Mouse (Mus musculus): Measurements from ENCODE around the gene Ube2g1. TPM values are rescaled to one million over a fixed set of nuclear protein-coding genes. Genes with fewer than 3 reads are reported as not detected.
"Not testable (repeated sequence)": the region's sequence is repeated elsewhere in the genome, so short reads cannot be mapped to it uniquely, and the experiment has no call there.

The Ube2g1 gene
- polyA plus RNA-seq, 1 experiment from 2014 or later: 112 TPM

DNA sequence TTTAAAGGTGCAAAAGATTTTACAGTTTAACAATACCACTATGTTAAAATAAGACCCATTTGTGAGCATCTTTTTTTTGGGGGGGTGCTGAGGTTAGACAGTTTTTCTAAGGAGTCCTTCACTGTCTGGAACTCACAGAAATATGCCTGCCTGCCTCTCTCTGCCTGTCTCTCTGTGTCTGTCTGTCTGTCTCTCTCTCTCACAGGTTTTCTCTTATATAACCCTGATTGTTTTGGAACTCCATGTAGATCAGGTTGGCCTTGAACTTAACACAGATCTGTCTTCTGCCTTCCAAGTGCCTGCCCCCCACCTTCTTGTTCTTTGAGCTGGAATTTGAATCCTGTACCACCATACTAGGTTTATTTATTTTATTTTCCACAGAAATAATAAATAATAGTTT lies 2.2 kb downstream of the Ube2g1 start:
- no peak for ATAC-seq (ENCODE audit: low FRiP score)
- Histone ChIP-seq H3K27ac (no peak overlapping the region), H3K4me1 (replicated peaks) (peaks cover 17% of the 10 kb centered on the region), H3K9me3 (no peaks in the 10 kb centered on the region), H3K27me3 (no peaks in the 10 kb centered on the region), H3K9ac (no peak overlapping the region), H3K4me3 (0 out of 2 replicates have a peak overlapping the region, but pooled peaks have one; percentile 10), H3K36me3 (no peaks in the 10 kb centered on the region), H3K4me2 (peak overlapping the region; percentile 66)

DNA sequence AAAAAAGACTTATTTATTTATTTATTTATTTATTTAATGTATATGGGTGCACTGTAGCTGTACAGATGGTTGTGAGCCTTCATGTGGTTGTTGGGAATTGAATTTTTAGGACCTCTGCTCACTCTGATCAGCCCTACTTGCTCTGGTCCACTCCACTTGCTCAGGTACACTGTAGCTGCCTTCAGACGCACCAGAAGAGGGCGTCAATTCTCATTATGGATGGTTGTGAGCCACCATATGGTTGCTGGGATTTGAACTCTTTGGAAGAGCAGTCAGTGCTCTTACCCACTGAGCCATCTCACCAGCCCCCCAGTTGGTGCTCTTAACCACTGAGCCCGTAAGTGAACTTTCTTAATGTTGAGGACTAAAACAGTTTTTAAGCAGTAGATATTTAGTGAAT lies 7.3 kb downstream of the Ube2g1 start:
- not testable (repeated sequence) for H3K9ac ChIP-seq; H3K4me3 ChIP-seq; H3K27ac ChIP-seq; H3K9me3 ChIP-seq; H3K4me2 ChIP-seq; H3K27me3 ChIP-seq; H3K36me3 ChIP-seq; ATAC-seq (ENCODE audit: low FRiP score)
- WGBS: 83% methylated on average over 3 of the region's 3 CpGs
- peaks cover 14% of the 10 kb centered on the region for H3K4me1 ChIP-seq (replicated peaks)

DNA sequence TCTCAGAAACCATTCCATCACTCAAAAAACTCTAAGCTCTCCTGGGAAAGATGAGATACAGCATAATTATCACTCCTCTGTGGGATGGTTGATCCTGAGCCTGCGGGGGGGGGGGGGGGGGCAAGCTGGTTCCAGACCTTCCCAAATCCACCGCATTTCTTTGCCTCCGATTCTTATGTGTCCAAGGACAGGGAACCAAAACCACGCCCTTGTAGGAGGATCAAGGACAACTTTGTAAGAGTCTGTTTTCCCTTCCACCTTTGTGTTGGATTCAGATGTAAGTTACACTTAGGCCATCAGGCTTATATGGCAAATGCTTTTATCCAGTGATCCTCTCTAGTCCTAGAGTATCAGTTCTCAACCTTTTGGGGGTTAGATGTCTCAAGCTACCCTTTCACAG lies 8.8 kb downstream of the Ube2g1 start:
- Histone ChIP-seq H3K4me1 (replicated peaks) (peaks cover 2% of the 10 kb centered on the region; the same call in 1 of the 2 replicates), H3K4me2 (no peak overlapping the region), H3K27ac (no peak overlapping the region), H3K9ac (no peak overlapping the region), H3K4me3 (no peak overlapping the region), H3K36me3 (no peaks in the 10 kb centered on the region), H3K27me3 (no peaks in the 10 kb centered on the region), H3K9me3 (no peaks in the 10 kb centered on the region)
- 86% methylated on average over 4 of the region's 4 CpGs for WGBS
- ATAC-seq (ENCODE audit: low FRiP score): no peak

DNA sequence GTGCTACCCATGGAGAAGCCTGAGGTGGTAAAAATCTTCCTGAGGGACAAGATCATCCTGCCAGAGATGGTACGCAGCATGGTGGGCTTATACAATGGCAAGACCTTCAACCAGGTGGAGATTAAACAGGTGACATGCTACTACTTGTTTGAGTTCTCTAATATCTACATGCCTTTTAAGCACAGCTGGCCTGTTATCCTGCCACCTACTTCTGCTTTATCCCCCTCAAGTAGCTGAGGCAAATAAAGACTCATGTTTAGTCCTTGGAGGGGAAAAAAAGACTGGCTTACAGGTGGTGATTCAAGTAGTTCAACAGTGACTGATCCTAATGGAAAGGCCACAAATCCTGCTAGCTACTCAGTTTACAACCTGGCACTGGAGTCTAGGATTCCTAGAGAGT lies 11.4 kb downstream of the Ube2g1 start:
- 96% methylated on average over 1 of the region's 1 CpGs for WGBS
- Histone ChIP-seq H3K36me3 (no peaks in the 10 kb centered on the region), H3K4me1 (replicated peaks) (no peaks in the 10 kb centered on the region), H3K9me3 (no peaks in the 10 kb centered on the region), H3K27me3 (no peaks in the 10 kb centered on the region), H3K9ac (no peak overlapping the region), H3K4me2 (no peak overlapping the region), H3K27ac (no peak overlapping the region), H3K4me3 (no peak overlapping the region)
- ATAC-seq (ENCODE audit: low FRiP score): no peak

DNA sequence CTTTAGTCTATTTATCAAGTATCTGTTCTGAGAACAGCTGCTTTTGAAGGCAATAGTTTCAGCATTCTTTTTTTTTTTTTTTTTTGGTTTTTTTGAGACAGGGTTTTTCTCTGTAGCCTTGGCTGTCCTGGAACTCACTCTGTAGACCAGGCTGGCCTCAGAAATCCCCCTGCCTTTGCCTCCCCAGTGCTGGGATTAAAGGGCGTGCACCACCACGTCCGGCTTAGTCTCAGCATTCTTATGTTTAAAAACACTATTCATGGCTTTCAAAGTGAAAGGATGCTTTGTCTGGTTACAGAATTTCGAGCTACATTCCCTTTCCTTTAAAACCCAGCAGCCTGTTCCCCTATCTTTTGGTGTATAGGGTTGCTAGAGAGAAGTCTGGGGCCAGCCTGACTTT lies 35.6 kb downstream of the Ube2g1 start:
- Histone ChIP-seq H3K4me2 (no peak overlapping the region), H3K9ac (no peak overlapping the region), H3K36me3 (no peaks in the 10 kb centered on the region), H3K4me1 (replicated peaks) (no peaks in the 10 kb centered on the region), H3K4me3 (no peak overlapping the region), H3K27ac (no peak overlapping the region), H3K9me3 (no peaks in the 10 kb centered on the region), H3K27me3 (no peaks in the 10 kb centered on the region)
- WGBS: 17% methylated on average over 4 of the region's 4 CpGs
- ATAC-seq (ENCODE audit: low FRiP score): no peak

DNA sequence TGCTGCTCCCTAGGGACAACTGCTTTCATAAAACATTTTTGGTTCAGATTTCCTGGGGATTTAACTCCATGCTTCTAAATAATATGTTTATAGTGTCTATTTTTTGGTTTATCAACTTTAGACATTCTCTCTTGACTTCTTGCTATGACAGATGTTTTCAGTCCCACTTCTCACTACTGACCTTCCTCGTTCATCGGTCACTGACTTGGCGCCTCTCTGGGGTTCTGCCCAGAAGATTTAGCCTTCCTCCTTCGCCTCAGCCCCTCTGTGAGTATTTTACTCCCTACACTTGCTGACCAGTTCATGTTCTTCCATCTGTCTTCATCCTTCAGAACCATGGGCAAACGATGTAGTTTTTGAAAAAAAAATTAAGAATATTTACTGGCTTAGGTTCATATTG lies 38.3 kb downstream of the Ube2g1 start:
- H3K9me3 ChIP-seq: no peaks in the 10 kb centered on the region
- no peaks in the 10 kb centered on the region for H3K36me3 ChIP-seq
- 93% methylated on average over 5 of the region's 5 CpGs for WGBS

DNA sequence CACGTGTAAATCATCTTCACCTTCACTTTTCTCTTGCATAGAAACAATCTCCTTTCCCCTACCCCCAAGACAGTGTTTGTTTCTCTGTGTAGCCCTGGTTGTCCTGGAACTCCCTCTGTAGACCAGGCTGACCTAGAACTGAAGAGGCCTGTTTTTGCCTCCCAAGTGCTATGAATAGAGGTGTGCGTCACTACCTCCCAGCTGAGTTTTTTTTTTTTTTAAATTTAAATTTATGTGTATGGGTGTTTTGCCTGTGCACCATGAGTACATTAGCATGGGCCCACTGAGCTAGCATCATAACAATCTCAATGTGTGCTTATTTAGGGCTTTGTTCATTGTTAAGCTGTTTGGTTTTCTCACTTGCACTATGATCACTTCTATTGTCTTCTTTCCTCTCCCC lies 43.3 kb downstream of the Ube2g1 start:
- WGBS: 88% methylated on average over 2 of the region's 2 CpGs
- no peak overlapping the region for H3K9ac ChIP-seq
- H3K27me3 ChIP-seq: no peaks in the 10 kb centered on the region
- H3K4me1 ChIP-seq (replicated peaks): no peaks in the 10 kb centered on the region
- no peaks in the 10 kb centered on the region for H3K36me3 ChIP-seq
- H3K4me2 ChIP-seq: no peak overlapping the region
- H3K9me3 ChIP-seq: no peaks in the 10 kb centered on the region
- no peak overlapping the region; the same call in 1 of the 2 replicates for H3K27ac ChIP-seq
- ATAC-seq (ENCODE audit: low FRiP score): no peak
- no peak overlapping the region for H3K4me3 ChIP-seq

More for the DNA sequence above, 38.3 kb downstream of the Ube2g1 start:
- Histone ChIP-seq H3K9ac (no peak overlapping the region), H3K4me2 (no peak overlapping the region), H3K4me3 (no peak overlapping the region), H3K27ac (no peak overlapping the region), H3K4me1 (replicated peaks) (no peaks in the 10 kb centered on the region), H3K27me3 (no peaks in the 10 kb centered on the region)
- no peak for ATAC-seq (ENCODE audit: low FRiP score)

DNA sequence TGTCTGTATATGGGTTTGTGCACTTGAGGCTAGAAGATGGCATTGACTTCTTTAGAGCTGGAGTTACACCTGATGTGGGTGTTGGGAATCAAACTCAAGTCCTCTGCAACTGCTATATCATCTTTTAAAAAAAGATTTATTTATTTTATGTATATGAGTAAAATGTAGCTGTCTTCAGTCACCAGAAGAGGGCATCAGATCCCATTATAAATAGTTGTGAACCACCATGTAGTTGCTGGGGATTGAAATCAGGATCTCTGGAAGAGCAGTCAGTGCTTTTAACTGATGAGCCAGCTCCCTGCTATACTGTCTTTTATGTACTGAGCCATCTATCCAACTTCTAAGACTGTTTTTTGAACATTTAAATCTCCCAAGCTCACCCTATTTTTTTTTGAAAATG lies 52.8 kb downstream of the Ube2g1 start:
- Histone ChIP-seq H3K4me1 (replicated peaks) (no peaks in the 10 kb centered on the region), H3K27ac (no peak overlapping the region), H3K36me3 (no peaks in the 10 kb centered on the region), H3K9me3 (no peaks in the 10 kb centered on the region), H3K27me3 (no peaks in the 10 kb centered on the region), H3K9ac (no peak overlapping the region), H3K4me3 (no peak overlapping the region), H3K4me2 (no peak overlapping the region)
- ATAC-seq (ENCODE audit: low FRiP score): no peak

DNA sequence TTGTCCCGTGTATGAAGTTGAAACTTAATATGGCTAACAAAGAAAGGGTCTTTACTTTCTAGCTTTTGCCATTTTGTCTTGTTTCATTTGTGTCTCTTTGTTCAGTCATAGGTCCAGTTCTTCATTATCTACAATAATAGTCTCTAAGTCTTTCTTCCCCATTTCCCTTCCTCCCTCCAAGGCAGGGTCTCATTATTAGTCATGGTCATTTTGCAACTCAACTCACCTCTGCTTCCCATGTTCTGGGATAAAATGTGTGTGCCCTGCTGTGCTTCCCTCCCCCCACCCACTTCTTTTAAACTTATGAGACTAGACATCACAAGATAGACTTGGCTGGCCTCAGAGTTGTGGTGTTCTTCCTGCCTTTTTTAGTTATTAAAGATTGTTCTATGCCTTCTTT lies 53.3 kb downstream of the Ube2g1 start:
- H3K36me3 ChIP-seq: no peaks in the 10 kb centered on the region
- 92% methylated on average over 1 of the region's 1 CpGs for WGBS
- H3K4me3 ChIP-seq: no peak overlapping the region
- H3K9me3 ChIP-seq: no peaks in the 10 kb centered on the region
- H3K4me1 ChIP-seq (replicated peaks): no peaks in the 10 kb centered on the region
- no peak overlapping the region for H3K27ac ChIP-seq
- no peak overlapping the region for H3K4me2 ChIP-seq
- no peak for ATAC-seq (ENCODE audit: low FRiP score)
- H3K27me3 ChIP-seq: no peaks in the 10 kb centered on the region
- H3K9ac ChIP-seq: no peak overlapping the region

DNA sequence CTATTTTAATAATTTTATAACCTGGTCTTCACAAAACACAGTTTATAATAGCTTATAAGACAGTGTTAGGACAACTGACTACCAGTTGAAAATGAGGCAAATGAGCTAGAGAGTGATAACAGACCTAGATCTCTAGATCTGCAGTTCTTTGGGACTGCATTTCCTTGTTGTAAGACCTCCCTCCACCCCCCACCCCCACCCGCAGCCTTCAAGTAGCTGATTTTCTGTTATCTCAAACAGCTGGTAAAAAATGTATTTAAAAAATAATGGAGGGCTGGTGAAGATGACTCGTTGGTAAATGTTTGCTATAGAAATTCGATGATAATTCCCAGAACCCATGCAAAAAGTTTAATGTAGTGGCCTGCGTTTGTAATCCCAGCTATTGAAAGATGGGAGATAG lies 57.6 kb downstream of the Ube2g1 start:
- WGBS: 96% methylated on average over 4 of the region's 4 CpGs
- no peaks in the 10 kb centered on the region for H3K4me1 ChIP-seq (replicated peaks)
- H3K27ac ChIP-seq: no peak overlapping the region
- H3K27me3 ChIP-seq: no peaks in the 10 kb centered on the region
- H3K4me3 ChIP-seq: no peak overlapping the region
- H3K9ac ChIP-seq: no peak overlapping the region
- H3K4me2 ChIP-seq: no peak overlapping the region
- peaks cover 5% of the 10 kb centered on the region for H3K36me3 ChIP-seq
- no peaks in the 10 kb centered on the region for H3K9me3 ChIP-seq
- no peak for ATAC-seq (ENCODE audit: low FRiP score)

DNA sequence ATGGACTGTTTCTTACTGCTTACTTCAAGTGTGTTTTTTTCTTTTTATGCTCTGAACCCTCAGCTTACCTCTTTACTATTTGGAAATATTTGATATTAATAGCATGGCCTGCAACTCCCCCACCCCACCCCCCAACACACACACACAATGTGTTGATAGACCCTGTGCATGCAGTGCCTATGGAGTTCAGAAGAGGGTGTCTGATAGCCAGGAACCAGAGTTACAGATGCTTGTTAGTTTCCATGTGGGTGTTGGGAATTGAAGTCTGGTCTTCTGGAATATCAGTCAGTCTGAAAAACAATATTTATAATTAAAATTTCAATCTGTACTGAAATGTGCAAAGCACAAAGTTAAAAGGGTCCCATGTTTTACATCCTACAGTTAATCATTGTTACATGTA lies 63.6 kb downstream of the Ube2g1 start:
- H3K9me3 ChIP-seq: no peaks in the 10 kb centered on the region
- no peak overlapping the region for H3K4me2 ChIP-seq
- H3K27ac ChIP-seq: no peak overlapping the region
- ATAC-seq (ENCODE audit: low FRiP score): no peak
- H3K4me3 ChIP-seq: no peak overlapping the region
- H3K36me3 ChIP-seq: peaks cover 8% of the 10 kb centered on the region
- H3K27me3 ChIP-seq: no peaks in the 10 kb centered on the region
- H3K9ac ChIP-seq: no peak overlapping the region
- H3K4me1 ChIP-seq (replicated peaks): no peaks in the 10 kb centered on the region

DNA sequence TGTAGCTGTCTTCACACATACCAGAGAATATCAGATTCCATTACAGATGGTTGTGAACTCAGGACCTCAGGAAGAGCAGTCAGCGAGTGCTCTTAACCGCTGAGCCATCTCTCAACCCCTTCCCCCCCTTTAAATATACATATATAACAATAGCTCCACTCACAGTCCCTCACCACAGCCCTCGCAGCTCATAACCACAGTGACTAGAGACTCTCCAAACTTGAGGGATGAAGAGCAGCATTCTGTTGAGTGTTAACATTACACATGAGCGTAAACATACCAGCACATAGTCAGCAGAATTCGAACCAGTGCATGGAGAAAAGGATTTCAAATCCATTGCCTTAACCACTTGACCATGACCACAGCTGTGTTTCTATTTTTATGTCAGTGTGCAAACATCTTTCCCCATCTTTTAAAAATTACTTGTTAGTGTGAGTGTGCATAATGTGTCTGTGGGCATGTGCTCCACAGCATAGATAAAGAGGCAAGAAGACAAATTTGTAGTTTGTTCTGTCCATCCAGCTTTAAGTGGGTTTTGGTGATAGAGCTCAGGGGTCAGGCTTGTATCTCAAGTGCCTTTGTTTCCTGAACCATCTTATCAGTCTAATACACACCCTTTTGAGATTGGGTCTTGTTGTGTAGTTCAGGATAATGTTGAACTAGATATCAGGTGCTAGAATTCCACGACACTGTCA lies 64.4 kb downstream of the Ube2g1 start:
- Histone ChIP-seq H3K9ac (no peak overlapping the region), H3K27me3 (no peaks in the 10 kb centered on the region), H3K36me3 (peaks cover 8% of the 10 kb centered on the region), H3K4me2 (no peak overlapping the region), H3K27ac (no peak overlapping the region), H3K4me1 (replicated peaks) (no peaks in the 10 kb centered on the region), H3K4me3 (no peak overlapping the region), H3K9me3 (no peaks in the 10 kb centered on the region)
- 88% methylated on average over 6 of the region's 6 CpGs for WGBS
- no peak for ATAC-seq (ENCODE audit: low FRiP score)

DNA sequence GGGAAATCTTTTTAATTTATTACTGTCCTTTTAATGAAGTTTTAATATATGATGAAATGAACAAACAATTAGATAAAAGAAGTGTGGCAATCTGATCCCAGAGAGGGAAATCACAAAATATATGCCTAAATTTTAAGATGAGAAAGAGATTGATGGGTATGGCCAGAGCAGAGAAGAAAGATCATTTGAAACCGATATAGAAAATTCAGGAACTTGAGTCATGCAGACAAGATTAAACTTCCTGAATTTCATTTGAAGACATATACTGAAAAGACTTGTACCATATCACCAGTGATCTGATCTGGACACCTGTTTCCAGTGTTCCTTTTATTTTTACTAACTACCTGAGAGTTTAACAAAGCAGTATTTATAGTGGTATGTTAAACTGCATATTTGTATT lies 65.4 kb downstream of the Ube2g1 start:
- no peak overlapping the region for H3K4me3 ChIP-seq
- no peak overlapping the region for H3K4me2 ChIP-seq
- no peaks in the 10 kb centered on the region for H3K27me3 ChIP-seq
- WGBS: 88% methylated on average over 1 of the region's 1 CpGs
- no peak for ATAC-seq (ENCODE audit: low FRiP score)
- no peaks in the 10 kb centered on the region for H3K4me1 ChIP-seq (replicated peaks)
- peaks cover 8% of the 10 kb centered on the region for H3K36me3 ChIP-seq
- H3K27ac ChIP-seq: no peak overlapping the region
- H3K9ac ChIP-seq: no peak overlapping the region
- no peaks in the 10 kb centered on the region for H3K9me3 ChIP-seq
